In genomic region chr6:113443091-113443490, GRCm38 (mm10) we compare ENCODE assay signal across 7 mouse cellular contexts. TPM values are rescaled to one million over a fixed set of nuclear protein-coding genes. Genes with fewer than 3 reads are reported as not detected.
DNase-seq lines count a peak whose midpoint lies in the region; ATAC-seq and TF ChIP-seq lines count a peak whose summit lies in the region.

No protein-coding gene starts in this region.

- H3K27me3 ChIP-seq in lung, embryonic 15.5 days: no peaks in the 10 kb centered on the region
- H3K27me3 ChIP-seq in hindbrain, embryonic 11.5 days (ENCODE audit: control insufficient read depth, insufficient read depth, low read length): no peaks in the 10 kb centered on the region
- H3K27me3 ChIP-seq in midbrain, embryonic 13.5 days: no peaks in the 10 kb centered on the region

- peak overlapping the region; percentile 63 for H3K4me2 ChIP-seq in lung, embryonic 15.5 days
- H3K4me2 ChIP-seq in hindbrain, embryonic 11.5 days (replicated peaks; ENCODE audit: low read depth, low read length): peak overlapping the region; percentile 69
- H3K4me2 ChIP-seq in midbrain, embryonic 13.5 days (replicated peaks): peak overlapping the region; percentile 82

- WGBS in lung, embryonic 15.5 days: 42% methylated on average over 12 of the region's 12 CpGs
- 46% methylated on average over 12 of the region's 12 CpGs for WGBS in bone marrow, adult 2 months
- WGBS in hindbrain, embryonic 11.5 days: 47% methylated on average over 12 of the region's 12 CpGs
- WGBS in midbrain, embryonic 13.5 days: 49% methylated on average over 12 of the region's 12 CpGs

- H3K36me3 ChIP-seq in lung, embryonic 15.5 days: peaks cover 22% of the 10 kb centered on the region
- no peaks in the 10 kb centered on the region for H3K36me3 ChIP-seq in hindbrain, embryonic 11.5 days (ENCODE audit: control insufficient read depth, insufficient read depth, low read length)
- peaks cover 23% of the 10 kb centered on the region for H3K36me3 ChIP-seq in midbrain, embryonic 13.5 days

- peak; percentile 12; the same call in 1 of the 2 replicates for TF ChIP-seq CTCF in bone marrow, adult 2 months (IDR thresholded peaks at IDR 0.05; ENCODE audit: control insufficient read depth, insufficient read depth, low read length)

- peak overlapping the region; percentile 100 for H3K4me3 ChIP-seq in lung, embryonic 15.5 days
- peak overlapping the region; percentile 95 for H3K4me3 ChIP-seq in bone marrow, adult 2 months (replicated peaks; ENCODE audit: control insufficient read depth, low read depth, low read length)
- H3K4me3 ChIP-seq in hindbrain, embryonic 11.5 days (ENCODE audit: low read depth, low read length): peak overlapping the region; percentile 75
- peak overlapping the region; percentile 84 for H3K4me3 ChIP-seq in midbrain, embryonic 13.5 days (replicated peaks)

- peaks cover 13% of the 10 kb centered on the region for H3K4me1 ChIP-seq in lung, embryonic 15.5 days
- peaks cover 1% of the 10 kb centered on the region; the same call in 1 of the 2 replicates for H3K4me1 ChIP-seq in bone marrow, adult 2 months (ENCODE audit: control insufficient read depth, insufficient read depth, low read length)
- H3K4me1 ChIP-seq in hindbrain, embryonic 11.5 days (replicated peaks; ENCODE audit: control insufficient read depth, insufficient read depth, low read length): no peaks in the 10 kb centered on the region
- H3K4me1 ChIP-seq in midbrain, embryonic 13.5 days (replicated peaks): peaks cover 16% of the 10 kb centered on the region

- H3K27ac ChIP-seq in lung, embryonic 15.5 days: no peak overlapping the region
- H3K27ac ChIP-seq in bone marrow, adult 2 months (ENCODE audit: control insufficient read depth, insufficient read depth, low read depth, low read length, poor library complexity): no peak overlapping the region; the same call in 1 of the 2 replicates
- no peak overlapping the region for H3K27ac ChIP-seq in hindbrain, embryonic 11.5 days (ENCODE audit: low read depth, low read length)
- no peak overlapping the region for H3K27ac ChIP-seq in midbrain, embryonic 13.5 days

- no peak for ATAC-seq in lung, embryonic 15.5 days (ENCODE audit: borderline replicate concordance, extremely low read depth, low FRiP score, low TSS enrichment)
- ATAC-seq in hindbrain, embryonic 11.5 days (ENCODE audit: low FRiP score): no peak
- no peak for ATAC-seq in midbrain, embryonic 13.5 days

- no peak for TF ChIP-seq POLR2A in bone marrow, adult 2 months (IDR thresholded peaks at IDR 0.05; ENCODE audit: borderline replicate concordance, control insufficient read depth, low read depth, low read length)

- H3K9me3 ChIP-seq in lung, embryonic 15.5 days: no peaks in the 10 kb centered on the region
- H3K9me3 ChIP-seq in hindbrain, embryonic 11.5 days (ENCODE audit: control insufficient read depth, low read length): no peaks in the 10 kb centered on the region
- H3K9me3 ChIP-seq in midbrain, embryonic 13.5 days: no peaks in the 10 kb centered on the region

- DNase-seq in lung, postnatal 25 days (ENCODE audit: low spot score): no peak
- peak; percentile 26 for DNase-seq in hindbrain, embryonic 11.5 days (ENCODE audit: low spot score)
- no peak for DNase-seq in cerebellum, postnatal 25 days
- DNase-seq in left cerebral cortex, adult 9 months (ENCODE audit: low spot score in 2 of 2): no peak

- H3K9ac ChIP-seq in lung, embryonic 15.5 days: peak overlapping the region; percentile 94
- H3K9ac ChIP-seq in hindbrain, embryonic 11.5 days (ENCODE audit: low read depth, low read length): peak overlapping the region; percentile 91
- peak overlapping the region; percentile 96 for H3K9ac ChIP-seq in midbrain, embryonic 13.5 days (replicated peaks)

RNA-seq across cellular contexts. Expression of gene Jagn1, which starts 0.7 kb away (rescaled TPM):
- 77.1 and 82.8 TPM in 2 replicates for polyA plus RNA-seq in lung, embryonic 15.5 days (2015; fragmentation: Nextera tagmentation; extraction: Ambion mirVana)
- polyA plus RNA-seq in bone marrow, adult 2 months (2011; ENCODE audit: insufficient read depth, insufficient read length, low replicate concordance, missing spikeins): 5.0 and 14.4 TPM in 2 replicates
- 75.1 and 79.7 TPM in 2 replicates for polyA plus RNA-seq in hindbrain, embryonic 11.5 days (2014; fragmentation: Nextera tagmentation; extraction: Ambion mirVana)
- 84.3 and 87.6 TPM in 2 replicates for polyA plus RNA-seq in midbrain, embryonic 13.5 days (2015; fragmentation: Nextera tagmentation; extraction: Ambion mirVana)

RNA-seq across cellular contexts. Expression of gene Cidec, which starts 7.5 kb away (rescaled TPM):
- polyA plus RNA-seq in lung, embryonic 15.5 days (2015; fragmentation: Nextera tagmentation; extraction: Ambion mirVana): not detected in 2 replicates
- 3.2 TPM in 1 of 2 replicates, not detected in the other for polyA plus RNA-seq in bone marrow, adult 2 months (2011; ENCODE audit: insufficient read depth, insufficient read length, low replicate concordance, missing spikeins)
- not detected in 2 replicates for polyA plus RNA-seq in hindbrain, embryonic 11.5 days (2014; fragmentation: Nextera tagmentation; extraction: Ambion mirVana)
- polyA plus RNA-seq in midbrain, embryonic 13.5 days (2015; fragmentation: Nextera tagmentation; extraction: Ambion mirVana): 0.12 TPM in 1 of 2 replicates, not detected in the other

RNA-seq across cellular contexts. Expression of gene Il17re, which starts 15.2 kb away (rescaled TPM):
- polyA plus RNA-seq in lung, embryonic 15.5 days (2015; fragmentation: Nextera tagmentation; extraction: Ambion mirVana): 19.5 and 23.5 TPM in 2 replicates
- 4.7 and 10.0 TPM in 2 replicates for polyA plus RNA-seq in bone marrow, adult 2 months (2011; ENCODE audit: insufficient read depth, insufficient read length, low replicate concordance, missing spikeins)
- polyA plus RNA-seq in hindbrain, embryonic 11.5 days (2014; fragmentation: Nextera tagmentation; extraction: Ambion mirVana): 0.77 and 0.88 TPM in 2 replicates
- polyA plus RNA-seq in midbrain, embryonic 13.5 days (2015; fragmentation: Nextera tagmentation; extraction: Ambion mirVana): 0.13 TPM in 1 of 2 replicates, not detected in the other

RNA-seq across cellular contexts. Expression of gene Rpusd3, which starts 24.0 kb away (rescaled TPM):
- 19.1 and 20.9 TPM in 2 replicates for polyA plus RNA-seq in lung, embryonic 15.5 days (2015; fragmentation: Nextera tagmentation; extraction: Ambion mirVana)
- polyA plus RNA-seq in bone marrow, adult 2 months (2011; ENCODE audit: insufficient read depth, insufficient read length, low replicate concordance, missing spikeins): 8.6 and 8.7 TPM in 2 replicates
- 23.0 and 26.3 TPM in 2 replicates for polyA plus RNA-seq in hindbrain, embryonic 11.5 days (2014; fragmentation: Nextera tagmentation; extraction: Ambion mirVana)
- polyA plus RNA-seq in midbrain, embryonic 13.5 days (2015; fragmentation: Nextera tagmentation; extraction: Ambion mirVana): 20.8 and 23.0 TPM in 2 replicates

RNA-seq across cellular contexts. Expression of gene Il17rc, which starts 28.1 kb away (rescaled TPM):
- polyA plus RNA-seq in lung, embryonic 15.5 days (2015; fragmentation: Nextera tagmentation; extraction: Ambion mirVana): 19.1 and 20.2 TPM in 2 replicates
- polyA plus RNA-seq in bone marrow, adult 2 months (2011; ENCODE audit: insufficient read depth, insufficient read length, low replicate concordance, missing spikeins): not detected in 2 replicates
- 2.7 and 3.2 TPM in 2 replicates for polyA plus RNA-seq in hindbrain, embryonic 11.5 days (2014; fragmentation: Nextera tagmentation; extraction: Ambion mirVana)
- polyA plus RNA-seq in midbrain, embryonic 13.5 days (2015; fragmentation: Nextera tagmentation; extraction: Ambion mirVana): 0.96 and 1.4 TPM in 2 replicates
